Mouse (Mus musculus) left cerebral cortex, adult 8-10 months (tissue): ENCODE data around the gene Gm9046. TPM values are rescaled to one million over a fixed set of nuclear protein-coding genes. Genes with fewer than 3 reads are reported as not detected.
"Not testable (repeated sequence)": the region's sequence is repeated elsewhere in the genome, so short reads cannot be mapped to it uniquely, and the experiment has no call there.

Source experiments
- DNase-seq, 2 experiments: peaks; one replicate each; pipeline ENCODE4 v3.0.0; 2022; ENCODE audit warnings: low spot score in 2 of 2
- total RNA-seq, 4 experiments: library from RNA; stranded (reverse); gene quantifications; 2 replicates each; pipeline ENCODE4 v1.2.4; 2022

The Gm9046 gene
- not detected for total RNA-seq

DNA sequence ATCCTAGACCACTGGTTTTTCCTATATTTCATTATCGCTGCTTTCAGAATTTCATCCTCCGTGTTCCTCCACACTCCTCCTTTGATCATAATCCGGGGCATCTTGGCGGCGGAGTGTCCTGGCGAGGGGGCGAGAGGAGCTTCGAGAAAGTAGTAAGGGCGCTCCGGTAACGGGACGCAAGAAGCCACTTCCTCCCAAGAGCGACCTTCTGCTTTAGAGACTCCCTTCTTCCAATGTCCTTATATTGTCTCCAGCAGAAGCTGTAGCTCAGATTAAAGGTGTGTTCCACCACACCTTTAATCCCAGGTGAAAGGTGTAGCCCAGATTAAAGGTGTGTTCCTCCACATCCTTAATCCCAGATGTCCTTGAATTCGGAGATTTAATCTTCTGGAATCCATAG is at the start of gene Gm9046:
Gm9046 (minus strand) TSS at position 101 of the 400 bp plus-strand sequence.
- DNase-seq = not testable (repeated sequence)

GRCm38 (mm10) chr10:118370443-118370842 is 27.4 kb upstream of the Gm9046 start:
- DNase-seq = peak; percentile 52 to 62

GRCm38 (mm10) chr10:118369518-118369917 is 26.5 kb upstream of the Gm9046 start:
- DNase-seq = no peak

GRCm38 (mm10) chr10:118354005-118354404 is 10.9 kb upstream of the Gm9046 start, which contains the start of gene Gm9049:
Gene Gm9049 (minus strand): TSS chr10:118354105.
- not testable (repeated sequence) for DNase-seq

- DNase-seq = not testable (repeated sequence)
These were observed 5.5 kb upstream of the Gm9046 start, which contains the start of gene Gm9048 for GRCm38 (mm10) chr10:118348579-118348978. Gene Gm9048 (minus strand): TSS chr10:118348679.

DNA sequence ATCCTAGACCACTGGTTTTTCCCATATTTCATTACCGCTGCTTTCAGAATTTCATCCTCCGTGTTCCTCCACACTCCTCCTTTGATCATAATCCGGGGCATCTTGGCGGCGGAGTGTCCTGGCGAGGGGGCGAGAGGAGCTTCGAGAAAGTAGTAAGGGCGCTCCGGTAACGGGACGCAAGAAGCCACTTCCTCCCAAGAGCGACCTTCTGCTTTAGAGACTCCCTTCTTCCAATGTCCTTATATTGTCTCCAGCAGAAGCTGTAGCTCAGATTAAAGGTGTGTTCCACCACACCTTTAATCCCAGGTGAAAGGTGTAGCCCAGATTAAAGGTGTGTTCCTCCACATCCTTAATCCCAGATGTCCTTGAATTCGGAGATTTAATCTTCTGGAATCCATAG is 5.3 kb downstream of the Gm9046 start, which contains the start of gene Gm9045:
Gm9045 (minus strand) TSS at position 101 of the 400 bp plus-strand sequence.
- DNase-seq = not testable (repeated sequence)

DNA sequence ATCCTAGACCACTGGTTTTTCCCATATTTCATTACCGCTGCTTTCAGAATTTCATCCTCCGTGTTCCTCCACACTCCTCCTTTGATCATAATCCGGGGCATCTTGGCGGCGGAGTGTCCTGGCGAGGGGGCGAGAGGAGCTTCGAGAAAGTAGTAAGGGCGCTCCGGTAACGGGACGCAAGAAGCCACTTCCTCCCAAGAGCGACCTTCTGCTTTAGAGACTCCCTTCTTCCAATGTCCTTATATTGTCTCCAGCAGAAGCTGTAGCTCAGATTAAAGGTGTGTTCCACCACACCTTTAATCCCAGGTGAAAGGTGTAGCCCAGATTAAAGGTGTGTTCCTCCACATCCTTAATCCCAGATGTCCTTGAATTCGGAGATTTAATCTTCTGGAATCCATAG is 10.7 kb downstream of the Gm9046 start, which contains the start of gene Gm9044:
Gm9044 (minus strand) TSS at position 101 of the 400 bp plus-strand sequence.
- DNase-seq = not testable (repeated sequence)

DNA sequence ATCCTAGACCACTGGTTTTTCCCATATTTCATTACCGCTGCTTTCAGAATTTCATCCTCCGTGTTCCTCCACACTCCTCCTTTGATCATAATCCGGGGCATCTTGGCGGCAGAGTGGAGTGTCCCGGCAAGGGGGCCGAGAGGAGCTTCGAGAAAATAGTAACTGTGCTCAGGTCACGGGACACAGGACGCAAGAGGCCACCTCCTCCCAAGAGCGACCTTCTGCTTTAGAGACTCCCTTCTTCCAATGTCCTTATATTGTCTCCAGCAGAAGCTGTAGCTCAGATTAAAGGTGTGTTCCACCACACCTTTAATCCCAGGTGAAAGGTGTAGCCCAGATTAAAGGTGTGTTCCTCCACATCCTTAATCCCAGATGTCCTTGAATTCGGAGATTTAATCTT is 16.2 kb downstream of the Gm9046 start, which contains the start of gene Gm9040:
Gm9040 (minus strand) TSS at position 101 of the 400 bp plus-strand sequence.
- not testable (repeated sequence) for DNase-seq

DNA sequence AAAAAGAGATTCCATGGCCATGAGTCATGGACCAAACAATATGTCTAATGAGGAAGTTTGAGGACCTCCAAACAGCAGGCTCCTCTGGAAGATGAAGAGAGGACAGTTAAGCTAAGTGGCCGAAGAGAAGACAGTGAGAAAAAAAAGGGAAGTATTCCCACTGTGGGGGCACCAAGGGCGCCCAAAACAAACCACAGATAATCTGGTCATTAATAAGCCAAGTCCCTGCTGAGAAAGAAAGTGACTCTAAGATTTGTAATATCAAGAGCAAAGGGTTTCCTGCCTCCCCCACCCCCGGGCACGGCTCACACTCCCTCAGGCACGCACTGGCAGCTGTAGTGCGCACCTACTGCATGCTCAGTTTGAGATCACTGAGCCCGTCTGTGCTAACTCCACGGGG is 24.0 kb downstream of the Gm9046 start:
- no peak for DNase-seq

DNA sequence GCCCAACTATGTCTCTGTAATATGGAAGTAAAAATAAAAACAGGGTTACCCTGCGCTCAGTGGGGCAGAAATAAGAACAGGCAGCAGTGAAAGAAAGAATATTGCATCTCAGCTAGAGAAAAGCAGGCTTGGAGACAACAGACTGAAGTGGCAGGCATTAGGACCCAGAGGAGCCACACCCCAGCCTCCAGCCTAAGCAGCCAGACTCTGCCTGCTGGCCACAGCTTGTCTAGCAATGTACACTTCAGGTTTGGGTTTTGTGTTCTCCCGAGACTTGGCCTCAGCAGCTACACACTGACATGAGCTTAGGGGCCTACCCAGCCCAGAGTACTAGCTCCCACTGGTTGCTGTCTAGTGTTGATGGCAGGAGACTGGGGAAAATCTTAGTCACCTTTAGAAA is 40.9 kb downstream of the Gm9046 start:
- DNase-seq = not testable (repeated sequence)

DNA sequence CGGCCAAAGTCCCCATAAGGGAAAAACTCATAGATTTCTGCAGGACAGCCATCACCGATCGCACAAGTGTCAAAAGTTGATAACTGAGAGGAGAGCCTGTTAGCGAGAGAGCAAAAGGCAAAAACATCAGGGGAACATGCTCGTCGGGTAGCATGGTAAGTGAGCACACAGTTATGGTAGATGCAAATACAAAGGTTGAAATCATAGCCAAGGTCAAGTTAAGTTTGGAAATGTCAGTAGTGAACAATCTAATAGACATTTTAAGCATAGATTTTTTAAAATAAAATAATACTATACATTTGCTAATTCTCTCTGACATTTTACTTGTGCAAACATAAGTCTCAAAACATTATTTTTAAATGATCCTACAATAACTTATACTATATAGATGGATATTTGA is 48.1 kb downstream of the Gm9046 start, which contains the start of gene Iltifb:
Iltifb (minus strand) TSS at position 101 of the 400 bp plus-strand sequence.
- DNase-seq = no peak

Other genes starting within 250 kb of the Gm9046 start
- gene Mdm1, start 201.4 kb downstream of the Gm9046 start, total RNA-seq = 1 to 10 TPM; 6.2 to 9.9 (median 7.2) TPM
- gene Il22, start 138.3 kb downstream of the Gm9046 start, total RNA-seq = under 1 TPM in 1 of 4 experiments, not detected in 3; 0.46 TPM
- under 1 TPM; 0.57 to 1.00 (median 0.76) TPM for gene Gm32717, start 102.5 kb downstream of the Gm9046 start, total RNA-seq
- gene Gm32802, start 84.6 kb downstream of the Gm9046 start, total RNA-seq = under 1 TPM; 0.57 to 1.00 (median 0.76) TPM
- gene Iltifb, start 48.2 kb downstream of the Gm9046 start, total RNA-seq = not detected
- not detected for gene Gm9040, start 16.3 kb downstream of the Gm9046 start, total RNA-seq
- not detected for gene Gm9044, start 10.8 kb downstream of the Gm9046 start, total RNA-seq
- not detected for gene Gm9045, start 5.4 kb downstream of the Gm9046 start, total RNA-seq
- not detected for gene Gm9048, start 5.4 kb upstream of the Gm9046 start, total RNA-seq
- gene Gm9049, start 10.8 kb upstream of the Gm9046 start, total RNA-seq = not detected
- gene Ifng, start 97.8 kb upstream of the Gm9046 start, total RNA-seq = not detected